Mouse (Mus musculus) stomach, embryonic 14.5 days (tissue): ENCODE measurements at regions not wholly inside any gene's neighbourhood (a gene's known extent, or its start where the extent isn't known, plus 50 kb on each side); places are given as distances from the start of the nearest gene placed in this dataset.

Experiments used
- ATAC-seq: fragments of 200-750 bp; cut with Nextera tagmentation; 2 replicates; pipeline ENCODE4 v1.8.0; 2017; ENCODE audit warnings: low read depth, moderate TSS enrichment; ENCODE audit not compliant: insufficient number of reproducible peaks, insufficient read depth, low FRiP score
- H3K27ac ChIP-seq: fragments of 300-500 bp; sonication (generic); 2 replicates; pipeline ENCODE4 v1.5.1; 2014; ENCODE audit warnings: mild to moderate bottlenecking, low read length, moderate library complexity, mixed read lengths
- H3K27me3 ChIP-seq: fragments of 300-500 bp; sonication (generic); 2 replicates; pipeline ENCODE4 v1.6.1; 2014; ENCODE audit warnings: low read length, control low read depth, mixed read lengths; ENCODE audit not compliant: control insufficient read depth, insufficient read depth
- H3K36me3 ChIP-seq: fragments of 300-500 bp; sonication (generic); 2 replicates; pipeline ENCODE4 v1.6.1; 2014; ENCODE audit warnings: mild to moderate bottlenecking, control low read depth, low read length, moderate library complexity, mixed read lengths; ENCODE audit not compliant: control insufficient read depth, insufficient read depth
- H3K4me1 ChIP-seq: fragments of 300-500 bp; sonication (generic); 2 replicates; pipeline ENCODE4 v1.6.1; 2014; ENCODE audit warnings: low read length, control low read depth, mixed read lengths; ENCODE audit not compliant: control insufficient read depth, insufficient read depth
- H3K4me2 ChIP-seq: fragments of 300-500 bp; sonication (generic); replicated peaks from 2 replicates; pipeline ENCODE4 v1.6.1; 2014; ENCODE audit warnings: low read depth, low read length, control low read depth
- H3K4me3 ChIP-seq: fragments of 300-500 bp; sonication (generic); 2 replicates; pipeline ENCODE4 v1.5.1; 2014; ENCODE audit warnings: low read depth, low read length, control low read depth
- H3K9ac ChIP-seq: fragments of 300-500 bp; sonication (generic); replicated peaks from 2 replicates; pipeline ENCODE4 v1.6.1; 2014; ENCODE audit warnings: low read depth, mild to moderate bottlenecking, control low read depth, low read length, moderate library complexity, mixed read lengths
- H3K9me3 ChIP-seq: fragments of 300-500 bp; sonication (generic); 2 replicates; pipeline ENCODE4 v1.6.1; 2016; ENCODE audit warnings: low read depth, low read length, control low read depth; ENCODE audit not compliant: control insufficient read depth
- WGBS: fragments of 180-500 bp; shearing (Covaris S2); extraction: QIAGEN DNeasy Blood & Tissue Kit; methylation state at CpG from one replicate; pipeline ENCODE4 v1.1.7; 2014; 5-methylcytosine and 5-hydroxymethylcytosine counted together

DNA sequence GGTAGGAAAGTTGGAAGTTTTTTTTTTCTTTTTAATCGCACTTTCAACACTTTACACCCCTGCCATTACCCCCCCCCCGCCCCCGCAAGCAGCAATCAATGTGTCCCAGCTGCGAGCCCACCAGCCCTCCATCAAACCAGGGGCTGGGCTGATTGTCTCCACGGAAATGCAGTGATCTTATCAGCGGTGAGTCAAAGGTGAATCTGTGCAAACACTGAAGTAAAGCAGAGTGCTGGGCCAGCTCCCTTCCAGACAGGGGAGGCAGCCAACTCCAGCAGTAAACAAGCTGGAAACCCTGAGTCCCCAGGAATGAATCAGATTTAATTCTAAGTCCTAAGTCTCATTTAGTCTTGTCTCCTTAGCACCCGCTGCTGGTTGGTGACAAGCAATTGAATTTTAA is 234.3 kb upstream of the Gpc5 start:
- Histone ChIP-seq H3K4me2 (no peak overlapping the region), H3K9me3 (no peaks in the 10 kb centered on the region), H3K27me3 (no peaks in the 10 kb centered on the region), H3K9ac (no peak overlapping the region), H3K27ac (no peak overlapping the region), H3K36me3 (no peaks in the 10 kb centered on the region), H3K4me3 (no peak overlapping the region), H3K4me1 (peaks cover 9% of the 10 kb centered on the region; the same call in 1 of the 2 replicates)
- 11% methylated on average over 7 of the region's 7 CpGs for WGBS
- ATAC-seq = no peak

DNA sequence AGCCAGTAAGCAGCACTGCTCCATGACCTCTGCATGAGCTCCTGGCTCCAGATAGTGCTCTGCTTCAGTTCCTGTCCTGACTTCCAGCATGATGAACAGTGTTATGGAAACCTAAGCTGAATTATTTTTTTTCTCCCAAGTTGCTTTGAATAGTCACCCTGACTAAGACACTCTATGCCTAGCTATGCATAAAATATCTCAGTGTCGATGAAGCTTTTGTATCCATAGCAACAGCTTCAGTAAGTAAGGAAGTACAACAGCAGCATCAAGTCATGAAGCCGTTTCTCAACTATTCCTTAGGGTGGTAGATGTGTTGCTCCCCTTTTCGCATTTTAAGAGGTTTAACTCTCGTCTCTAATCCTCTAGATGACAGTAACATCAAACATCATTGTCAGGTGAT is 228.4 kb upstream of the Gpc5 start:
- no peaks in the 10 kb centered on the region for H3K4me1 ChIP-seq
- H3K27ac ChIP-seq = no peak overlapping the region
- no peaks in the 10 kb centered on the region for H3K27me3 ChIP-seq
- H3K9ac ChIP-seq = no peak overlapping the region
- H3K4me2 ChIP-seq = no peak overlapping the region
- 69% methylated on average over 4 of the region's 4 CpGs for WGBS
- no peak for ATAC-seq
- no peaks in the 10 kb centered on the region for H3K36me3 ChIP-seq
- no peaks in the 10 kb centered on the region for H3K9me3 ChIP-seq
- H3K4me3 ChIP-seq = no peak overlapping the region

DNA sequence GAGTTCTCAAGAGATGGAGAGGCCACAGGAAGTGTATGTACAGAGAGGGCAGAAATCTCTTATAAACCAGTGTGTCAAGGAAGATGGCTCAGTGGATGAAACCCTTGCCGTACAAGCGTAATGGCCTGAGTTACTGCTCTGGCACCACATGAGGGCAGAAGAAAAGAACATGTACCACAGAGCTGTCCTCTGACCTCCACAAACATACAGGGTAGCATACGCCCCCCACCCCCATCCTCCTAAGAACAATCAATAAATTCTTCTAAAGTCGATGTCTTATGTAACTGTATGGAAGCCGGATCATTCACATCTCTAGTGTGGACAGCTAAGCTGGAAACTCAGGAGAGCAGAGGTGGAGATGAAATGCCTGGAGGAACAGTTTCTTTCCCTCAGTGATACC is 227.9 kb upstream of the Gpc5 start:
- Histone ChIP-seq H3K27ac (no peak overlapping the region), H3K9me3 (no peaks in the 10 kb centered on the region), H3K4me2 (no peak overlapping the region), H3K4me1 (peaks cover under 1% of the 10 kb centered on the region; the same call in 1 of the 2 replicates), H3K9ac (no peak overlapping the region), H3K4me3 (no peak overlapping the region), H3K36me3 (no peaks in the 10 kb centered on the region), H3K27me3 (no peaks in the 10 kb centered on the region)
- 83% methylated on average over 5 of the region's 5 CpGs for WGBS
- no peak for ATAC-seq

DNA sequence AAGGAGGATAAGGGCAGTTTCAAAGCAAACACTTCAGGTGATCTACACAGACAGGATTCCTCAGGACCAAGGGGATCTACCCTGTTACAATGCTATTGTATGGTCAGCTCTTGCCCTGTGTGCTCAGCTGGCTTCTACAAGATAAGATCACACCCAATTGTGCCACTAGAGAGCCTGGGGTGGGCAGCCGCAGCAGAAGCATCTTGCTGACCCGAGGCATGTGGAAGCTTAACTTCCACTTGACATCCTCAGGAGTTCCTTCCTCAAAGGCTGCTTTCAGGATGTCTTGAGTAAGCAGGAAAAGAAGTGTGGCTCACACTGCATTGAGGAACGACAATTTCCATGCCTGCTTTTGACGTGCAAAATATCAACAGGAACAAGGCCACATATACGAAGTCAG is 222.8 kb upstream of the Gpc5 start:
- Histone ChIP-seq H3K36me3 (no peaks in the 10 kb centered on the region), H3K27ac (no peak overlapping the region), H3K9me3 (no peaks in the 10 kb centered on the region), H3K4me1 (peaks cover 4% of the 10 kb centered on the region; the same call in 1 of the 2 replicates), H3K4me3 (no peak overlapping the region), H3K27me3 (no peaks in the 10 kb centered on the region), H3K4me2 (no peak overlapping the region), H3K9ac (no peak overlapping the region)
- 26% methylated on average over 5 of the region's 5 CpGs for WGBS
- ATAC-seq = no peak

DNA sequence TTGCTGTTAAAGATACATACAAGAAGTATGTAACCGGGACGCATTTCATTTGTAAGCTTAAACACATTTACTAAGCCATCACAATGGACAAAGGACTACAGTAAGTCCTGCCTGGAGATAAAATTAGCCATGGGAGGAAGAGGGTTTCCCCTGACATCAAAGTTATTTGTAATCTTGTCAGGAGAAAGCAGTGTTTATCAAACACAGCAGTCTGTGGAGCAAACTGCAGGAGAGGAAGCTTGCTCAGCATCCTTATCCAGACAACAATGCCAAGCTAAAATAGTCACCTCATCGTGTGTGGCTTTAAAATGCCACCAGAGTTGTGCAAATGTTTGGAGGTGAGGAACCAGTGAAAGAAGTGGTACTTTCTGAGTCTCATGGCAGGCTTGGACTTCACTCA is 216.9 kb upstream of the Gpc5 start:
- Histone ChIP-seq H3K27me3 (no peaks in the 10 kb centered on the region), H3K4me1 (no peaks in the 10 kb centered on the region), H3K4me2 (no peak overlapping the region), H3K9ac (no peak overlapping the region), H3K4me3 (no peak overlapping the region), H3K27ac (no peak overlapping the region), H3K36me3 (no peaks in the 10 kb centered on the region), H3K9me3 (no peaks in the 10 kb centered on the region)
- 23% methylated on average over 3 of the region's 3 CpGs for WGBS
- ATAC-seq = no peak

DNA sequence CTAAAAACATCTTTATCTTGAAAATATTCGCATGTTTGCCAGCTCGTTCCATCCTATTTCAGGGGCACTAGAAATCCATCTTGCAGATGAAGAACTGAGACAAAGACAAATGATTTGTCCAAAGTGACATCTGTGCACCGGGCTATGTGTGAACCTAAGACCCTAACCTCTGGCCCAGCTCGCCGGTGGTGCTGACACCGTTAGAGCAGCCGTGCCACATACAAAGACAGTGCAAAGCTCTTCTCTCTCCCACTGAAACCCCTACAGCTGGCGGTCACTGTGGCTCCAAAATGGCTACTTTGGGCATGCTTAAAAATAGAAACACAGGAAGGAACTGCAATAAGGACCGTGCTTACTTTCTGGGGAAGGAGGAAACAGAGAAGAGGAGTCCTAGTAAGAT is 215.6 kb upstream of the Gpc5 start:
- WGBS = 42% methylated on average over 9 of the region's 9 CpGs
- no peak overlapping the region for H3K4me3 ChIP-seq
- H3K27ac ChIP-seq = 0 out of 2 replicates have a peak overlapping the region, but pooled peaks have one; percentile 17
- H3K9me3 ChIP-seq = no peaks in the 10 kb centered on the region
- no peaks in the 10 kb centered on the region for H3K36me3 ChIP-seq
- no peak overlapping the region for H3K9ac ChIP-seq
- H3K27me3 ChIP-seq = no peaks in the 10 kb centered on the region
- no peak for ATAC-seq
- H3K4me1 ChIP-seq = no peaks in the 10 kb centered on the region
- no peak overlapping the region for H3K4me2 ChIP-seq

DNA sequence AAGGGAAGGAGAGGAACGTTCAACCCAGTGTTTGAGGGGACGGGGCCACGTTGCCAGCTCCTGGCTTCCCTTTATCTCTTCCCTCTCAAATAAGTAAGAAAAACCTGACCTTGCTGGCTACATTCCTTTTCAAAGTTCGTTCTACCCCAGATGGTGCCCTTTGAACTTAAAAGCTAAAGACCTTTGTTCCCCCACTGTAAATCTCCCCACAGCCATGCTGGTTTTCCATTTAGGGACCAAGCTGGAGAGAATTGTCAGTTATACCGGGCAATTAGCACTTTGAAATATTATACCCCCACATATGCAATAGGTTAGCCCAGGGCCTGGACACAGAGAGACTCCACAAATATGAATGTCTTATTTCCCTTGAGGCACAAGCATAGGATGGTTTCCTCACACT is 214.5 kb upstream of the Gpc5 start:
- H3K4me3 ChIP-seq = no peak overlapping the region
- 36% methylated on average over 5 of the region's 5 CpGs for WGBS
- H3K27me3 ChIP-seq = no peaks in the 10 kb centered on the region
- no peak for ATAC-seq
- no peak overlapping the region for H3K4me2 ChIP-seq
- H3K9me3 ChIP-seq = no peaks in the 10 kb centered on the region
- H3K9ac ChIP-seq = no peak overlapping the region
- no peaks in the 10 kb centered on the region for H3K4me1 ChIP-seq
- H3K27ac ChIP-seq = no peak overlapping the region
- no peaks in the 10 kb centered on the region for H3K36me3 ChIP-seq

DNA sequence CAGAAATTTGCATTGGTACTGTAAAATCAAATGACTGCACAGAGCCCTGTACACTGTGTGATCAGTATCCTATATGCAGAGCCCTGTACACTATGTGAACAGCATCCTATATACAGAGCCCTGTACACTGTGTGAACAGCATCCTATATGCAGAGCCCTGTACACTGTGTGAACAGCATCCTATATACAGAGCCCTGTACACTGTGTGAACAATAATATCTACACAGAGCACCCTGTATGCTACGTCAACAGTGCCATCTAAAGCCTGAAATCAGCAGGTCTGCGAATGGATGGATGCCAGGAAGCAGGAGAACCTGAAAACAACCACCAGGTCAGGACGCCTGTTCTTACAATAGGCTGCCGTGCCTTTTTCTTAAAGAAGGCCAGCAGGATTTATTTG is 211.7 kb upstream of the Gpc5 start:
- ATAC-seq = no peak

DNA sequence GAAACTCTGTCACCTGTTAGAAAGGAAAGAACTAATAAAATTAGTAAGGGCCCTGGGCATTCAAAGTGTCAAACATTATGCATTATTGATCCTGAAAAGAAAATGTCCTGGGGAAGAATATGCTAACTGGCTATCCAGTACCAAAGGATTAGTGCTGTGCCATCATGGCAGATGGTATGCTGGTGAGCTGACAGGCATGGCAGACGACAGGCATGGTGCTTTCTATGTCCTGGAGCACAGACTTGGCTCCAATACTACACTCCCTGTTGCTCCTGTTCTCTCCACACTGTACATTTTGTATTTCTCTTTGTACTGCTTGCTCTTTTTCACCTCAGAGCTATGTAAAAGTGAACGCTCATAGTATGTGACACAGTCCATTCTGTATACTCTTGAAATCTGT is 187.9 kb upstream of the Gpc5 start:
- Histone ChIP-seq H3K27me3 (no peaks in the 10 kb centered on the region), H3K4me3 (no peak overlapping the region), H3K4me2 (no peak overlapping the region), H3K27ac (no peak overlapping the region), H3K9me3 (no peaks in the 10 kb centered on the region), H3K4me1 (no peaks in the 10 kb centered on the region), H3K9ac (no peak overlapping the region), H3K36me3 (no peaks in the 10 kb centered on the region)
- 85% methylated on average over 2 of the region's 2 CpGs for WGBS
- ATAC-seq = no peak

More for the DNA sequence above, 211.7 kb upstream of the Gpc5 start:
- Histone ChIP-seq H3K9ac (no peak overlapping the region), H3K4me3 (no peak overlapping the region), H3K27me3 (no peaks in the 10 kb centered on the region), H3K9me3 (no peaks in the 10 kb centered on the region), H3K27ac (no peak overlapping the region), H3K4me2 (no peak overlapping the region), H3K4me1 (no peaks in the 10 kb centered on the region), H3K36me3 (no peaks in the 10 kb centered on the region)
- WGBS = 51% methylated on average over 4 of the region's 4 CpGs
